Mouse (Mus musculus) brain, adult 2 months (tissue): ENCODE data around the gene Stat5a.
A peak's percentile ranks its signal among the peaks of the same experiment; 100 is the strongest.

ENCODE experiments used
- DNase-seq: peaks from one replicate; pipeline ENCODE4 v3.0.0; 2011; ENCODE audit warnings: low read depth, low spot score

The Stat5a gene

GRCm38 (mm10) chr11:100860198-100861048, 1.3 kb downstream of the Stat5a start:
- peak; percentile 74 for DNase-seq

DNA sequence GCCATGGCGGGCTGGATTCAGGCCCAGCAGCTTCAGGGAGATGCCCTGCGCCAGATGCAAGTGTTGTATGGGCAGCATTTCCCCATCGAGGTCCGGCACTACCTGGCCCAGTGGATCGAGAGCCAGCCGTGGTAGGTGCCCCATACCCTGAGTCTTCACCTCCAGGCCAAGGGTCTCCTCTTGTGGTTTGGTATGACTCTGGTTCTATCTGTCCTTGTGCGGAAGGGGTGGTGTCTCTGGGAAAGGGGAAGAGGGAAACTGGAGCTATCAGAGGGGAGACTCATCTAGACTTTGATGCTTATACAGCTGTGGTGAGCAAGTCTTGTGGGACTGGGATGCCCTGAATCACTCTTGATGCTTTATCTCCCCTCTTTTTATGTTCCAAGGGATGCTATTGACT, 2.2 kb downstream of the Stat5a start:
- DNase-seq = no peak

DNA sequence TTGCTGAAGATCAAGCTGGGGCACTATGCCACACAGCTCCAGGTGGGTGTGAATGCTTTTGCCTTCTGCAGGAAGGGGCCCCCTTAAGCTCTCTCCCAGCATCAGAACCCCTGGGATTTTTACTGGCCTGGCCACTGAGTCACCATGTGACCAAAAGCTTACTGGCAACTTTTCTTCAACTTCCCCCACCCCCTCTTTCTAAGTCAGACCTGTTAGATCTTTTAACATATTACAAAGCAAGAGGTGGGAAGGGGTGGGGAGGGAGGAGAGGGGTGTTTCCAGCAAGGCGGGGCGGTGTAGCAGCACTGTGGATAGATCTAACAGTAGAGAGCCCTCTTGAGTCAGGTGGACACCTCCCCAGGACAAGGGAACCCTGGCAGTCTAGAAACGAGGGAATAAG, 2.7 kb downstream of the Stat5a start:
- DNase-seq = no peak

GRCm38 (mm10) chr11:100863141-100863540, 4.0 kb downstream of the Stat5a start:
- DNase-seq = no peak

DNA sequence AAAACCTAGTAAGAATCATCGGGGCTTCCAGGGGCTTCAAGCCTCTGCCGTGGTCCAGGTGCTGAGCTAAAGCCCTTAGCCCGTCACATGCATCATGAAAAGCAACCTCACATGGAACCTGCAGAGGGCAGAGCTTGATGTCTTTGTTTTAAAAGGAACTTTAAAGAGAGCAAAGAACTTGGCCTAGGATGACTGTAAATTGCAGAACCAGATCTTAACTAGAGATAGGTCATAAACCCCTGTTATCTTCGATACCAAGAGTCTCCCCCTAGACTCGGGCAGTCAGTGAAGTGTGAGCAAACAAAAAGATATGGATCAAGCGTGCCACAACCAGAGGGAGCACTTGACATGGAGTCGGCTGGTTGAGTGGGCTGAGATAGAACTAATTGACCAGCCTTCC, 6.5 kb downstream of the Stat5a start:
- no peak for DNase-seq

DNA sequence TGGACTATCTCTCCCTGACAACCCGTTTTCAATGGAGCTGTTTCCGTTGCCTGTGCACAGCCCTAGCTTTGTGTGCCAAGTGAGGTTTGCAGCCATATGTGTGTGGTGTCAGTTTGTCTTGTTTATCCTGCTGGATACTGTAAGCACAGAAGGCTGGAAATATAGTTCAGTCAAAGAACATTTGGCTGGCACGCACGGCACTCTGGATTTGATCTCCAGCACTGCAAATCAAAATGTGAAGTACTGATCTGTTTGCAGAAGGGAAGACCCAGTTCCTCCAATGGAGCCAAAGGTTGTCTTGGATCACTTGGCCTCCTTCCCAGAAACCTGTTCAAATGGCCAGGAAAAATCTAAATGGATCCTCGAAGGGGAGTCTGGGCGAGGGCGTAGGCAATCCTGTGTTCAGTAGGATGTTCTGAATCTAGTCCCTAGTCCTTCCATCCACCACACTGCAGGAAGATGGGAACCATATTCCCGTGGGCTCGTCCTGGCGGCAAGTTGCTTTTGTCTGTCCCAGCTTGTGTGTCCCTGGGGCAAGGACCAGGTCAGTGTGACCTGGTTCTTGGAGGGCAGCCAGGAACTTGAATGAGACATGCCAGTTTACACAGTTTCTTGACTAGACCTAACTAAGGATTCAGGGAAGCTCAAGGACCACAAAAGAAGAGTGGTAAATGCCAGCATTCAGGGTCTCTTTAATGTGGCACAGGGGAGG, 11.3 kb downstream of the Stat5a start:
- DNase-seq = peak; percentile 80

DNA sequence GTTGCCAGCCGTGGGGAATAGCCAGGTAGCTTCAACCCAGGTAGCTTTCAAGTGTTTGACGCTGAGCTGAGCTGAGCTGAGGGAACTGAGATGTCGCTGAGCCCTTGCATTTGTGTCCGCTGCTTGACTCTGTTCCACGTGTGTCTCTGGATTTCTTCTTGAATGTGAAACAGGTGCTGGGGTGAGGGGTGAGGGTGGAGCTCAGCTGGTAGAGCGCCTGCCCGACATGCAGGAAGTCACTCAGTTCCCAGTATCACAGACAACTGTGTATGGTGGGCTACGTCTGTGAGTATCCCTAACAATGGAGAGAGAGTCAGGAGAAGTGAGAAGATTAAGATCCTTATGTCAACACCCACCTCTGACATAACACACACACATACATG, 11.8 kb downstream of the Stat5a start:
- DNase-seq = no peak

DNA sequence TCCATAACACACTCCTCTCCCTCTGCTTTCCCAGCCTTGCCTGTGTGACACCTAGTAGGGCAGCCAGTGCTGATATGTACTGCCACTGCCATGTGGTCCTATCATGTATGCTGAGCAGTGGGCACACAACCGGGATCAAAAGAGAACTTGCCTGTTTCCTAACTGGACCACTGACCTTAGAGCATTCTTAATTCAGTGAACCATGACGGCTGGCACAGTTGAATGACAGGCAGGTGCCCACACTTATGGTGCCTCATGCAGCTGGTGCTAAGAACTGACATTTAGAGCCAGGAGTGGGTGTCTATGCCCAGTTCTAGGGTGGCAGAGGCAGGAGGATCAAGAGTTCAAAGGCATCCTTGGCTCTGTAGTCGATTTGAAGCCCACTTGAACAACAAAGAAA, 16.6 kb downstream of the Stat5a start:
- DNase-seq = no peak

DNA sequence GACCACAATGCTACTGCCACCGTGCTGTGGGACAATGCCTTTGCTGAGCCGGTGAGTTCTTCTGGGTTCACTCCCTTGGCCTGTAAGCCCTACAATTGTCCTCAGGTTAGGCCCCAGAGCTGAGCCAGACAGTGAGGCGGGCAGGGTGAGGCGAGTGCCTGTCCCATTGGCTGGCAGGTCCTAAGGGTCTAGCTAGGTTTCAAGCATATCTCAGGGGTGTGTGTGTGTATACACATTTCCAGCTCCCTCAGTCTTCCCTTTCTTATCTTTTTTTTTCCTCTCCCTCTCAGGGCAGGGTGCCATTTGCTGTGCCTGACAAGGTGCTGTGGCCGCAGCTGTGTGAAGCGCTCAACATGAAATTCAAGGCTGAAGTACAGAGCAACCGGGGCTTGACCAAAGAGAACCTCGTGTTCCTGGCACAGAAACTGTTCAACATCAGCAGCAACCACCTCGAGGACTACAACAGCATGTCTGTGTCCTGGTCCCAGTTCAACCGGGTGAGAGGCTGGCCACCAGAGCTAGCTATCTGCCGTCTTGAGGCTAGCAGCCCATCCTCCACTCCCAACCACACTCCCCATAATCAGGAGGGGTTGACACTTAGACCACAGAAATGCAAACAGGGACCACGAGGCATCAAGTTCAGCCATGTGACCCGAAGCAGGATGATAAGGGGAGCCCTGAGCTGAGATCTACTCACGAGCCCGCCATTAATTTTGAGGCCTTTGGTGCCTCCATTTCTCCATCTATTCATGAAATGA, 20.3 kb downstream of the Stat5a start:
- DNase-seq = no peak

DNA sequence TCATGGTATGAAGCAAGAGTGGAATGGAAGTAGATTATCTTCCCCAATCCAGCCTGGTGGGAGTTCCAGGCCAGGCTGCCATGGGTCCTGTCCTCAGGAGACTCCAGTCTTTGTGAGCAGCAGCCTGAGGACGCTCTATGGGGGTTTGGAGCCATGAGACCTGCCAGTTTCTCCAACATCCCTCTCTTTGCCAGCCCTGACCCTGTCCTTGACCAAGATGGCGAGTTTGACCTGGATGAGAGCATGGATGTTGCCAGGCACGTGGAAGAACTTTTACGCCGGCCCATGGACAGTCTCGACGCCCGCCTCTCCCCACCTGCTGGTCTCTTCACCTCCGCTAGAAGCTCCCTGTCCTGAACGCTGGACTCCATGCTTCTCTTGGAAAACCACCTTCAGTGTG, 24.5 kb downstream of the Stat5a start:
- no peak for DNase-seq

DNA sequence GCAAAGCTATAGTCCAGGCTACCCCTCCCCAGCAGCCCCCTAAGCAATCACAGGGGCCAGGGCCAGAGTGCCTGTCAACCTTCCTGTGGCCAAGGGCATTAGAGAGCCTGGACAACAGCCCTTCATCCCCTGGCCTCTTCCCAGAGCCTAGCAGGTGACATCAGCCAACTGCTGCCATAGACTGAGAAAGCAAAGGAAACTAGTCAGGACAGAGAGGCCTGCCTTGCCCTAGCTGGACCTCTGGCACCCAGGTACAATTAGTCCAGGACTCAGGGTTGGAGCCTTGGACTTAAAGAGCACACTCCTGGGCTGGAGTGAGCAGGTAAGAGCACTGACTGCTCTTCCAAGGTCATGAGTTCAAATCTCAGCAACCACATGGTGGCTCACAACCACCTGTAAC, 26.3 kb downstream of the Stat5a start:
- no peak for DNase-seq

DNA sequence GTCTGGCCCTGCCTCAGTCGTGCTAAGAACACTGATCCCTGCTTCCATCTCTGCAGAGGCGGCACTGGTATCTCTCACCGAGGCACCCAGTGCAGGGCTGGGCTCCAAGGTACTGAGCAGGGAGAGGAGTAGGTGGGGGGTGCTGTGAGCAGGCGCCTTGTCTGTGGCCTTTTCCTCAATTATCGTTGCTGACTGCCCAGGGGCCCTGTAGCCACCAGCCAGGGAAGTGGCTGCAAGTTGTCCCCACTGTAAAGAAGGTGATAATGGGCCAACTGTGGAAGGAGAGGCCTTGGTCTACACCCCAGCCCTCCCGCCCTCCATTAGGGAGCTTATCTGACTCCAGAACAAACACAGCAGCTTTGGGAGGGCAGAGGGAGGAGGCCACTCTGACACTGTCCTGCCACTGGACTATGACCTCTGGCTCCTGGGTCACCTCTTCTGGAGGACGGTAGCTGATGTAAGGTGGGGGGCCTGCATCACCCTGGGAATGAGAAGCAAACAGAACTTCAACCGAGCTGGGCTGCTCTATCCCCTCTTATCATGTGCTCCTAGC, 27.1 kb downstream of the Stat5a start:
- DNase-seq = no peak

- DNase-seq = no peak
Measured at GRCm38 (mm10) chr11:100887236-100887635, 28.1 kb downstream of the Stat5a start.

DNA sequence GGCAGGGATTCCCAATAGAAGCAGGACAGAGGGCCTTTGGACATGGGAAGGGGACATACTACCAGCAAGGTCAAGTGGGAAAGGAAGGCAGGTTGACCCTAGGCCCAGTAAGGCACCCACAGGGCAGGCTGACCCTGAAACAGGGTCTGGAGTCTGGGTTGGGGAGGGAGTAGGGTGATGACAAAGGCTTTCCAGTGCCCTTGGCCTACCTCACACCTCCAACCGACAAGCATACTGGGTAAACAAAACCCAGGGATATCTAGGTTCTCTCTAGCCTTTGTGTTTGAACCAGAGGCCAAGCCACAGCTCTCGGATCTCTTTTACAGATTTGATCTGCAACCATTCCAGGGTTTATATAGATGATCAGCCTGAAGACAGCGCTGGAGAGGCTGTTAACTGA, 28.6 kb downstream of the Stat5a start:
- no peak for DNase-seq

DNA sequence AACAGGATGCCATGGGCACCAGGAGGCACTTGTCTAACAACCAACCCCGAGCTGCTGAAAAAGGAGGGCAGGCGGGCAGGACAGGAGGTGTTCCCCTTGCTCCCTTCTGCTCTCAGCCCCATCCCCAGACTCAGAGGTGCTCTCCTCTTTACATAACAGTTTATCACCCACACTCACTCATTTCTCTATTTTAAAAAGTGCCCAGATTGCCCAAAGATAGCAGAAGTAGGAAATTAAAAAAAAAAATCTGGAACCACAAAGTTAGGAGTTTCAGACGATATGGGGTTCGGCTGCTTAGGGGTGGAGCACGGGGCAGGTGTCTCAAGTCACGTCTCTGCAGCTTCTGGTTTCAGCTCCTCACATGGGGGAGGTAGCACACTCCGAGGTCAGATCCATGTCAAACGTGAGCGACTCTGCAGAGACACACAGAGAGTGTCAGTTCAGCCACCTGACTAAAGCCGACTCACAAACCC, 29.2 kb downstream of the Stat5a start:
- no peak for DNase-seq

- peak; percentile 37 for DNase-seq
Measured at GRCm38 (mm10) chr11:100890481-100890880, 31.3 kb downstream of the Stat5a start.

GRCm38 (mm10) chr11:100891256-100892123, 32.3 kb downstream of the Stat5a start:
- DNase-seq = no peak

DNA sequence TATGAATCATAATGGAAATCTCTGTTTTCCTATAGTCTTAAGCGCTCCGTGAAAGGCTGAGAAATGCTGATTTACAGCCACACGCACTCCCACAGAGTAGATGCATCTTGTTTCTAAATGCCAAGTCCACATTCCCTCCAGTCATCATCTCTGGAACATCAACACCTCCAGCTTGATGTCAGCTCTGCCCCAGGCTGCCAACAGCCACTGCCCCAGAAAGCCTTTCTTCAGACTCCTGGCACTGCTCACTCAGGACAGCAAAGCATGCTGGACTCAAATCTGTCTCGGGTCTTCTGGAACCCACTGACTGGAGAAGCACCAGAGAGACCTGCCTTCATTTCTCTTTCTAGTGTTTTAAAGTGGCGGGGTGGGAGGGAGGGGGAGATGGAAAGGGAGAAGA, 33.3 kb downstream of the Stat5a start:
- peak; percentile 48 for DNase-seq

DNA sequence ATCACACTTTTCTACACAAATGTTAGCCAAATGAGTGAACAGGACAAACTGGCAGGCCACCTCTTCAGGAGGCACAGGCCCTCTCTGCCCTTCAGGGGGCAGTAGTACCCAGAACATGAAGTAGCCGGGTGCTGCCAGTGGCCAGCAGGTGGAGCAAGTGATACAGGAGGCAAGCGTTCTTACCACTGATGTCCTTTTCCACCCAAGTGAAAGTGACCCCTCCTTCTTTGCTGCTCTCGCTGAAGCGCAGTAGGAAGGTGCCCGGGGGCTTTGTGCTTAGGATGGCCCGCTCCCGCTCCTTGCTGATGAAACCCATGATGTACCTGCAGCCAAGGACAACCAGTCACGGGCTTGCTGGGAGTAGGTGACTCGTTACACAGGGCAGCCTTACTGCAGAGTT, 34.3 kb downstream of the Stat5a start:
- DNase-seq = peak; percentile 96

DNA sequence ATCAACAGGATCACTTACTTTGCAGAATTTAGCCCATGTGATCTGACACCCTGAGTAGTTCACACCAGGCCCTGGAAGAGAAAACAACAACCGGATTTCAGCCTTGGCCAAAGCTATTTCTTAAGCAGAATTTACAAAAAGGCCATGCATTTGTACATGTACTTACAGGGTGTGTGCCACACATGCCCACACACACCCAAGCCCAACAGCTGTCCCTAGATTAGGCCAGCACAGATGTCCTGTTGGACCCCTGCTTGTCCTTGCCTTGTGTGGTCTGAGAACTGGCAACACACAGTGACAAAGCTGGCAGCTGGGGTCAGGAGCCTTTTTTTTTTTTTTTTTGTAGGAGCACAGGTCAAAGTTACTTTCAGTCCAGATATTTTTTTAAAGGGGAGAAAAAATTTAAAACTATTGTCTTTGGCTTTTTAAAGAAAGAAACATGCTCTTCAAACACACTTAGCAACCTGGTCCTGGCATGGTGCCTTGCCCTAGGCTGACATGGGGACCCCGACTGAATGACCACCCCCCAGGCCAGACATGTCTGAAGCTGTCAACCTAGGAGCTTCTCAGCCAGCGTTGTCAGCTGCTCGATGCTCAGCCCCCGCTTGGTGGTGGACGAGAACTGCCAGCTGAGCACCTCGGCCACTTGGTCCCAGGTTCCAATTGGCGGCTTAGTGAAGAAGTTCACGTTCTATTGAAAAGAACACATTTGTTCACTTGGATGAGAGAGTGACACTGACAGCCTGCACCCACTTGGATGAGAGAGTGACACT, 35.2 kb downstream of the Stat5a start:
- DNase-seq = no peak
